Mouse (Mus musculus): Measurements from ENCODE around the gene Lpp. TPM values are rescaled to one million over a fixed set of nuclear protein-coding genes. Genes with fewer than 3 reads are reported as not detected.

Gene Lpp
- polyA plus RNA-seq, 1 experiment from 2014 or later, result 4.8 TPM

DNA sequence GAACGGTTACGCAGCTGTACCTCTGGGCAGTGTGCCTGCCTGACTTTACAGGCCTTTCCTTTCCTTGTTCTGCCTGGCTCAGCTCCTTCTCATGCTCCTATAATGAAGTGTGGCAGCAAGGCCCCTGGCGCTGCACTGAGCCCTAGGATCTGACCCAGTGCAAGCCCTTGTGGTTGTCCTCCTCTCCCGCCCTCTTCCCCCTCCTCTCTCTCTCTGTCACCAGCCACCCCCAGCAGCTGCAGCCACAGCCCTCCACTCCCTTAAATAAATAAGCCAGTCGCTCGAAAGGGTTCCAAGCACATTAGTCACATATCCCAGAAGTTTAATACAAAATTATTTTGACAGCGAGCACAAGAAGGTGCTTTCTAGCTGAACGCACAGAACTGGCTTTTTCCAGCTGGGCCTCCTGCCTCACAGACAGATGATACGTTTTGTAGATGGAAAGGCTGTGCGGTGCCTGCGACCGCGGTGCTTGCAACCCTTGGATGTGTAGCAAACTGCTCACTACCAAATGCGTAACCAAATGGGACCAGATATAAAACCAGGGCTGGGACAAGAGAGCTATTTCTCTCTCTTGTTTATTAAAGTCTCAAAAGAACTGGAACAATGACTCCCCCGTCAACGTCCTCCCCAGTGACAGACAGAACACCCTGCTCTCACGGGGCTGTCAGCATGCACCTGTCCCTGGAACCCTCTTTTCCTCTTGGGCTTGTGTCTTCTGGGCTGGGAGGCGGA lies 97.6 kb downstream of the Lpp start:
- ATAC-seq, result peak; percentile 54
- DNase-seq (ENCODE audit: low spot score), result peak; percentile 41

DNA sequence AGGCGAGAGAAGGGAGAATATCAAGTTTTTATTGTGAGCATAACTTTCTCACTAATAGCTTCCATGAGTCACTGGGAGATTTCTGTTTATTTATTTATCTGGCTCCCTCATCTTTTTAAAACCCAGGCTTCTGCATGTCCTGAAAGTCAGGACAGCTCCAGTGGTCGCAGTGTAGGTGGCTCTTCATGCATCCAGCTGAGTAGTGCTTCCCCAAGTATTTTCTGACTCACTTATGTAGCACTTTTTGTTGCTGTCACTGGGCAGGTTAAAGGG lies 98.1 kb downstream of the Lpp start:
- WGBS, result 81% methylated on average over 2 of the region's 2 CpGs
- no peaks in the 10 kb centered on the region for H3K36me3 ChIP-seq (ENCODE audit: control insufficient read depth, insufficient read depth, low read length)
- peaks cover 9% of the 10 kb centered on the region for H3K4me1 ChIP-seq (ENCODE audit: control insufficient read depth, insufficient read depth, low read length)
- no peak overlapping the region for H3K4me2 ChIP-seq (ENCODE audit: low read length)
- H3K27me3 ChIP-seq (replicated peaks; ENCODE audit: control insufficient read depth, insufficient read depth, low read length), result no peaks in the 10 kb centered on the region
- no peak overlapping the region for H3K27ac ChIP-seq (ENCODE audit: low read depth, low read length)
- H3K4me3 ChIP-seq (ENCODE audit: low read depth, low read length), result no peak overlapping the region
- no peak for DNase-seq (ENCODE audit: low spot score)
- no peaks in the 10 kb centered on the region for H3K9me3 ChIP-seq (replicated peaks; ENCODE audit: control insufficient read depth, low read length)
- no peak overlapping the region for H3K9ac ChIP-seq (ENCODE audit: low read length)
- ATAC-seq, result no peak

More for the DNA sequence above, 97.6 kb downstream of the Lpp start:
- H3K36me3 ChIP-seq (ENCODE audit: control insufficient read depth, insufficient read depth, low read length), result no peaks in the 10 kb centered on the region
- H3K4me2 ChIP-seq (ENCODE audit: low read length), result no peak overlapping the region
- no peaks in the 10 kb centered on the region for H3K27me3 ChIP-seq (replicated peaks; ENCODE audit: control insufficient read depth, insufficient read depth, low read length)
- H3K4me1 ChIP-seq (ENCODE audit: control insufficient read depth, insufficient read depth, low read length), result peaks cover 9% of the 10 kb centered on the region
- no peaks in the 10 kb centered on the region for H3K9me3 ChIP-seq (replicated peaks; ENCODE audit: control insufficient read depth, low read length)
- peak overlapping the region; percentile 17; the same call in 1 of the 2 replicates for H3K27ac ChIP-seq (ENCODE audit: low read depth, low read length)
- H3K4me3 ChIP-seq (ENCODE audit: low read depth, low read length), result no peak overlapping the region
- no peak overlapping the region for H3K9ac ChIP-seq (ENCODE audit: low read length)
- WGBS, result 48% methylated on average over 18 of the region's 18 CpGs

DNA sequence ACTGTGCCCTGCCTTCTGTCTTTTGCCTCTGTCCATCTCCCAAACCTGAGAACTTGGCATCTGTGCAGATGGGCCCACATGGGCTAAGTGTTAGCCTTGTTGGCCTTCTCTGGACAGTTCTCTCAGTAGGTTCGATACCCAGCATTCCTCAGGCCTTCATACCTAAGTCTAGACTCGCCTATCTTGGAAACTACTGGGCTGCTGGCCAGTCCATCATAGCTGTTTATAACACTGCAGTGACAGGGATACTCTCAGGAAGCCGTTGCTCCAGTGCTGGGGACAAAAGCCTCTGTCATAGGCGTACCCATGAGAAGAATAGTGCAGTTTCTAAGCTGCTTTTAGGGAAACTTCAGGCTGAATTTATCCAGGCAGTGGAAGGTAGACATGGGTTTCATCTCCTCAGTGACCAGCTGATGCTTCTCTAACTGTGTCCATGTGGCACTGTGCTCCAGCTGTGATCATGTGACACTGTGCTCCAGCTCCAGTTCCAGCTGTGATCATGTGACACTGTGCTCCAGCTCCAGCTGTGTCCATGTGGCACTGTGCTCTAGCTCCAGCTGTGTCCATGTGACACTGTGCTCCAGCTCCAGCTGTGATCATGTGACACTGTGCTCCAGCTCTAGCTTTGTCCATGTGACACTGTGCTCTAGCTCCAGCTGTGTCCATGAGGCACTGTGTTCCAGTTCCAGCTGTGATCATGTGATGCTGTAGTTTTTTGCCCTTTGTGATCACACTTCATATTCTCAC lies 99.1 kb downstream of the Lpp start:
- WGBS, result 70% methylated on average over 4 of the region's 4 CpGs
- Histone ChIP-seq H3K9ac (ENCODE audit: low read length) (no peak overlapping the region), H3K4me2 (ENCODE audit: low read length) (no peak overlapping the region), H3K4me3 (ENCODE audit: low read depth, low read length) (no peak overlapping the region), H3K27me3 (replicated peaks; ENCODE audit: control insufficient read depth, insufficient read depth, low read length) (no peaks in the 10 kb centered on the region), H3K4me1 (ENCODE audit: control insufficient read depth, insufficient read depth, low read length) (peaks cover 9% of the 10 kb centered on the region), H3K36me3 (ENCODE audit: control insufficient read depth, insufficient read depth, low read length) (no peaks in the 10 kb centered on the region), H3K27ac (ENCODE audit: low read depth, low read length) (no peak overlapping the region), H3K9me3 (replicated peaks; ENCODE audit: control insufficient read depth, low read length) (no peaks in the 10 kb centered on the region)
- no peak for ATAC-seq
- no peak for DNase-seq (ENCODE audit: low spot score)

DNA sequence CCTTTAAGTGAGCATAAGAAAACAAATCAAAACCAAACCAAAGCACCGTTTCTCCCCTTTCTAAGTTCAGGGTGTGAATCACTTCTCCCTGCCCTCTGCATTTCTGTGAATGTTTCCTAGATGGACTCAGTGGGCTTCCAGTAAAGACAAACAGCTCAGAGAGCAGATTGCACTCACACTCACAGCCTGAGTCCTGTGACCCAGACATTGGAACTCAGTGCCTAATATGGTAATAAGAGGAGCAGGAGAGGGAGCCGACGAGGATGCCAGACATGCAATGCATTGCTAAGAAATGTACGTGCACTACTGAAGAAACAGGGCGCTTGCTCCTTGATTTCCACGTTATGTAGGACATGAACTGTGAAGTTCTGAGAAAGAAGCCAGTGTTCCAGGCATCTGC lies 101.2 kb downstream of the Lpp start:
- Histone ChIP-seq H3K27ac (ENCODE audit: low read depth, low read length) (no peak overlapping the region), H3K4me2 (ENCODE audit: low read length) (no peak overlapping the region), H3K4me1 (ENCODE audit: control insufficient read depth, insufficient read depth, low read length) (peaks cover 7% of the 10 kb centered on the region), H3K9me3 (replicated peaks; ENCODE audit: control insufficient read depth, low read length) (no peaks in the 10 kb centered on the region), H3K4me3 (ENCODE audit: low read depth, low read length) (no peak overlapping the region), H3K9ac (ENCODE audit: low read length) (no peak overlapping the region), H3K27me3 (replicated peaks; ENCODE audit: control insufficient read depth, insufficient read depth, low read length) (no peaks in the 10 kb centered on the region), H3K36me3 (ENCODE audit: control insufficient read depth, insufficient read depth, low read length) (no peaks in the 10 kb centered on the region)
- DNase-seq (ENCODE audit: low spot score) (no peak), ATAC-seq (no peak)
- WGBS, result 68% methylated on average over 6 of the region's 6 CpGs

DNA sequence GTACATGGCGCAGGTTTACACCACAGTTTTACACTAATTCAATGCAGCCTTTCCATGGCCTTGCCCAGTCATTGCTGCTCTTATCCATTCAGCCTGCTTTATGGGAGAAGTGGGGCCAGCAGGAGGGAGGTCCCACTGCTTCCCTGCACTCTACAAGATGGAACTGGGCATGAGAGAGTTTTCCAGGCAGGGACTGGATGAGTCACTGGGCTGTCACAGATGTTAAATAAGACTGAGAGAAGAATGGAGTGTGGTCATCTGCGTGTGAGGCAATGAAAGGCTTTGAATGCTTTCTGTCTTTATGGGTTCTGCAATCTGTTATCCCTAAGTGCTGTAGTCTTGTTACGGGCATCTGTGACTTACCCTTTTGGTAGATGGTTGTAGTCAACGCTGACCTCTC lies 102.2 kb downstream of the Lpp start:
- H3K27ac ChIP-seq (ENCODE audit: low read depth, low read length), result no peak overlapping the region
- DNase-seq (ENCODE audit: low spot score), result no peak
- H3K4me3 ChIP-seq (ENCODE audit: low read depth, low read length), result no peak overlapping the region
- 91% methylated on average over 4 of the region's 4 CpGs for WGBS
- H3K9me3 ChIP-seq (replicated peaks; ENCODE audit: control insufficient read depth, low read length), result no peaks in the 10 kb centered on the region
- no peaks in the 10 kb centered on the region for H3K27me3 ChIP-seq (replicated peaks; ENCODE audit: control insufficient read depth, insufficient read depth, low read length)
- peaks cover 7% of the 10 kb centered on the region for H3K4me1 ChIP-seq (ENCODE audit: control insufficient read depth, insufficient read depth, low read length)
- ATAC-seq, result no peak
- no peak overlapping the region for H3K9ac ChIP-seq (ENCODE audit: low read length)
- H3K36me3 ChIP-seq (ENCODE audit: control insufficient read depth, insufficient read depth, low read length), result no peaks in the 10 kb centered on the region
- no peak overlapping the region for H3K4me2 ChIP-seq (ENCODE audit: low read length)

DNA sequence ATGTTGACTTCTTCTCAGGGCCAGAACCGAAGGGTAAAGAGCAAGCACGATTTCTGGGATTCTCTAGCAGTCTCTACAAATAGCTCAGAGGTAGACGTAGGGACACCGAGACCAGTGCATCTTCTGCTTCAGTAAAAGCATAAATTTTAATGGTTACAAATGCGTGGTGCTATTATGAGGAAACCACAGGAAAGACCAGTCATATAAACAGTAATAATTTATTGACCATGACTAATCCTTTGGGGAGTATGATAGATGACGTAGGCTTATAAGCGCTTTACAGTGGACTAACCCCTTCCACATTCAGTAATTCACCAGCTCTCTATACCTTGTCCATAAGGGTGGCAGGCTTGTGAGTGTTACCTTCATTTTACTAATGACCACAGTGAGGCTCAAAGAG lies 103.3 kb downstream of the Lpp start:
- Histone ChIP-seq H3K9me3 (replicated peaks; ENCODE audit: control insufficient read depth, low read length) (no peaks in the 10 kb centered on the region), H3K27ac (ENCODE audit: low read depth, low read length) (no peak overlapping the region), H3K4me3 (ENCODE audit: low read depth, low read length) (no peak overlapping the region), H3K9ac (ENCODE audit: low read length) (no peak overlapping the region), H3K27me3 (replicated peaks; ENCODE audit: control insufficient read depth, insufficient read depth, low read length) (no peaks in the 10 kb centered on the region), H3K36me3 (ENCODE audit: control insufficient read depth, insufficient read depth, low read length) (no peaks in the 10 kb centered on the region), H3K4me1 (ENCODE audit: control insufficient read depth, insufficient read depth, low read length) (no peaks in the 10 kb centered on the region), H3K4me2 (ENCODE audit: low read length) (no peak overlapping the region)
- no peak for ATAC-seq
- DNase-seq (ENCODE audit: low spot score), result no peak
- WGBS, result 95% methylated on average over 7 of the region's 7 CpGs

DNA sequence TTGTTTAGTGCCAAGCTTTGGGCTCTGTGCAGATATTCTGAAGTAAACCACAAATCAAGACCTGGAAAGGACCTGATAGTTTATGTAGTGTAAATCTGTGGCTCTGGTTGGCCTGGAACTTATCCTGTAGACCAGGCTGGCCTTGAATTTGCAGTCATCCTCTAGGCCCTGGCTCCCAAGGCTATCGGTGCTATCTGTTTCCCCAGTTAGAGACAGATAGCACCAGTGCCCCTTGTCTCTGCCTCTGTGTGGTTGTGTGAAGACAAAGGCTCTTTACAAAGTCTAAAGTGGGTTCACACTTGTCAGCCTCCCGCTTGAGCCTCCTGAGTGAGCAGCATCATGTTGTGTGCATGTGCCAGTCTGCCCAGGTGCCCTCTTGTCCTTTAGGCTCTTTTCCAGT lies 104.1 kb downstream of the Lpp start:
- Histone ChIP-seq H3K27ac (ENCODE audit: low read depth, low read length) (no peak overlapping the region), H3K4me3 (ENCODE audit: low read depth, low read length) (no peak overlapping the region), H3K4me1 (ENCODE audit: control insufficient read depth, insufficient read depth, low read length) (no peaks in the 10 kb centered on the region), H3K27me3 (replicated peaks; ENCODE audit: control insufficient read depth, insufficient read depth, low read length) (no peaks in the 10 kb centered on the region), H3K36me3 (ENCODE audit: control insufficient read depth, insufficient read depth, low read length) (no peaks in the 10 kb centered on the region), H3K9me3 (replicated peaks; ENCODE audit: control insufficient read depth, low read length) (no peaks in the 10 kb centered on the region), H3K4me2 (ENCODE audit: low read length) (no peak overlapping the region), H3K9ac (ENCODE audit: low read length) (no peak overlapping the region)
- ATAC-seq, result no peak
- DNase-seq (ENCODE audit: low spot score), result no peak
- 90% methylated on average over 2 of the region's 2 CpGs for WGBS

DNA sequence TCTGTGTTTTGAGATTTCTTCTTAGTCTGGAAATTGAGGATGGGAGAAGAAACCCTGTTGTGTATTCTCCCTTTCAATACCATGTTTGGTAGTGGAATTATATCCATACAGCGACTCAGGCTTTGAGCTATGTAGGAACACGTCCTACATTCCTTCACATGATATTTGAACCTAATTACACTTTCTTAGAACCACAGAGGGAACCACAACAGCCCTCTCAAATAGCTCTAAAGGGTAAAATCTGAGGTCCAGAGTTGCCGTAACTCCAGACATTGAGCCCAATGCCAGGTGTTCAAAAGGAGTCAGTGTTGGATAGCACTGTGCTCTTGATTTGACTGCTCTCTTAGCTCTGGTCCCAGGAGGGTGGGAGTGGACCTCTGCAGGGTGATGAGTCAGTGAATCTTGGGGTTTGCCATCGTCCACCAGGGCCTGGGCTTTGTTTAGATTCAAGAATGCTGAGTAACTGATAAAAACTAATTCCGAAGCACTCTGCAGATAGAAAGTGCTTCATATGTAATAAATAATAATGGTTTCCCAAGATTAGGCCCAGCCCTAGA lies 104.9 kb downstream of the Lpp start:
- Histone ChIP-seq H3K36me3 (ENCODE audit: control insufficient read depth, insufficient read depth, low read length) (no peaks in the 10 kb centered on the region), H3K9ac (ENCODE audit: low read length) (no peak overlapping the region), H3K9me3 (replicated peaks; ENCODE audit: control insufficient read depth, low read length) (no peaks in the 10 kb centered on the region), H3K4me1 (ENCODE audit: control insufficient read depth, insufficient read depth, low read length) (no peaks in the 10 kb centered on the region), H3K27me3 (replicated peaks; ENCODE audit: control insufficient read depth, insufficient read depth, low read length) (no peaks in the 10 kb centered on the region), H3K4me2 (ENCODE audit: low read length) (no peak overlapping the region), H3K27ac (ENCODE audit: low read depth, low read length) (no peak overlapping the region), H3K4me3 (ENCODE audit: low read depth, low read length) (no peak overlapping the region)
- DNase-seq (ENCODE audit: low spot score) (no peak), ATAC-seq (no peak)
- WGBS, result 90% methylated on average over 5 of the region's 5 CpGs

DNA sequence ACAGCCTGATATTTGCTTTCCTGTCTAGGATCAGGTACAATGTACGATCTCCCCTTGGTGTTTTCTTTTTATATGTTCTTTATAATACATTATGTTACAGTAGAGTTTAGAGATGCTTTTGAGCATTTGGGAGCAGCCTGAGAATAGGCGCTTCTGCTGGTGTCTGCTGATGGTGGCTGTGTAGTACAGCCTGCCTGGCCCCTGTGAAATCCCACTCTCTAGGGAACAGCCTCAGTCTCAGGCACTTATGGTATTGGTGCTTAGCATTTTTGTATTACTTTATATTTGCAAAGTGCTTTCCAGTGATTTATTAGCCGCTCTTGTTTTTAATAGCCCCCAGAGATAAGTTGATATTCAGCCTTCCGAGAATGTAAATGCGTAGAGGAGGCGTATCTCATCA lies 107.9 kb downstream of the Lpp start:
- Histone ChIP-seq H3K9ac (ENCODE audit: low read length) (no peak overlapping the region), H3K4me1 (ENCODE audit: control insufficient read depth, insufficient read depth, low read length) (no peaks in the 10 kb centered on the region), H3K27me3 (replicated peaks; ENCODE audit: control insufficient read depth, insufficient read depth, low read length) (no peaks in the 10 kb centered on the region), H3K4me3 (ENCODE audit: low read depth, low read length) (no peak overlapping the region), H3K9me3 (replicated peaks; ENCODE audit: control insufficient read depth, low read length) (no peaks in the 10 kb centered on the region), H3K4me2 (ENCODE audit: low read length) (no peak overlapping the region), H3K27ac (ENCODE audit: low read depth, low read length) (no peak overlapping the region), H3K36me3 (ENCODE audit: control insufficient read depth, insufficient read depth, low read length) (no peaks in the 10 kb centered on the region)
- ATAC-seq (no peak), DNase-seq (ENCODE audit: low spot score) (no peak)
- WGBS, result 87% methylated on average over 6 of the region's 6 CpGs
